Mouse (Mus musculus) NIH3T3 (cell line): ENCODE data around the gene Helq.

Experiments
- DNase-seq: peaks from one replicate; pipeline ENCODE4 v3.0.0-alpha.2; 2012; ENCODE audit warnings: low read depth

Helq gene

DNA sequence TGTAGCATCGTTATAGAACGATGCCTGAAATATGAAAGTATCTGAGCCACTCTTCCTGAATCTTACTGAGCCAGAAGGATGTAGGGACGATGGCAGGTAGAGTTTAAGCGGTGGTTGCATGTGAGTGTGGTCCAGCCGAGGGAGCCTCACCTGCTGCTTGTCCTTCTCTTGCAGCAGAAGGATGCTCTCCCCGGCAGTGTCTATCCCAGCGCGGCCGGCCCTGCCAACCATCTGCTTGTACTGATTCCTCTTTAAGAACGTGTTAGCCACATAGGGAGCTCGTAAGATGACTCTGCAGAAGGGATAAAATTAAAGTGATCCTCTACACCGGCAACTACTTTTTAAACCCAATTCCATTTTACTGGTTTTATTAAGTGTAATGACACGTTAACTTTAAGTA is 19.4 kb downstream of the Helq start:
- DNase-seq, result no peak

DNA sequence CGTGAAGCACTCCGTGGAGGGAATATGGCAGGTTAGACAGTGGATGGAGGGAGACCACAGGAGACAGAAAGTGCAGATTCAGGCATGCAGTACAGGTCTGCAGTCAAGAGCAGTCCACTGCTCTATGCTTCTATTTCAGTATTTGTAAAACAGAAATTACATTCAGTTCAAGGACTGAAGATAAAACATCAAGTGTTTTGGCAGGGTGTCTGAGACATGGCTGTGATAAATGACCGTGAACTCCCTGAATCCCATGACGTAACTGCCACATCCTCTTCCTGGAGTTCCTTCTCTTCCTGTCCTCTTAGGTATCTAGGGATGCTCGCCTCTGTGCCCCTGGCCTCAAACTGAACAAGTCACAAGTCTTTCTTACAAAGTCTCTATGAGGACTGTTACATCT is 21.5 kb downstream of the Helq start:
- no peak for DNase-seq

DNA sequence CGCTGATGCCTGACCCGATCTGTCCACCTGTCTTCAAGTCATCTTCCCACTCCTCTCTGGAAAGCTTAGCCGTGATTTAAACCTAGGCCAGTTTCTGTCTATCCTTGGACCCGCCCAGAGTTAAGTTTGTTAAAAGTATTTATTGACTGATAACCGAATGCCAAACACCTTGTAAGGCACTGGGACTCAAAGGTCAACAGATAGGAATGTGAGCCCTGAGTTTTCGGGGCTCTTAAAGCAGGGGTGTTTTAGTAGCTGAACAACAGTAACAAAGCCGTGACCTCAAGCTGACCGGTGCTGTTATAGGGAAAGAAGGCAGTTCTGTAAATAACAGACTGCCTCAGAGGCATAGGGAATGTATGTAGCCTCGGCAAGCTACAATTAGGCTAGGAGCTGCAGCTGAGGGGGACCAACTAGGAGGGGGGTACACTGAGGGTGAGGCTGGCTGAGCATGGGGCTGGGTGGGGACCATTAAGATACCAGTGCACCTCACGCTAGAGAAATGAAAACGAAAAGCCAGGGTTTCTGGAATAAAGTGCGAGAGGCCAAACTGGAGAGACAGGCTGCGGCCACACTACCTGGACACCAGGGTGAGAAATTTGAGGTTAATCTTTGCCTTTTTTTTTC is 22.5 kb downstream of the Helq start:
- no peak for DNase-seq

DNA sequence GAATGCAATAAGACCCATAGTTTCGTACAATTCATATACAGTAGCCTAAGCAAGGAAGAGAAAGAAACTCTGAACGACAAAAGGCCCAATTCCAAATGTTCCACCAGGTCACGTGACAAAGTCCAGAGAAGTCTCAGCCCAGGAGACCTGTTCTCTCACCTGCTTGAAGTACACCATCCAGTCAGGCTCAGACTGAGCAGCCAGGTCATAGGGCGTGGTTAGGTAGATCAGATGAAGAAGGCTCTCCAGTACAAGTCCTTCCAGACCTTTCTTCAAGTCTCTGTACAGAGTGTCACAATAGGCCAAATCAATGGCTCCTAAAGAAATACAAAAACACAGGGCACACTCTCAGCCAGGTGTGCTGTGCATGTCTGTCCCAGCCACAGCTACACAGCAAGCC is 26.8 kb downstream of the Helq start:
- DNase-seq, result no peak

DNA sequence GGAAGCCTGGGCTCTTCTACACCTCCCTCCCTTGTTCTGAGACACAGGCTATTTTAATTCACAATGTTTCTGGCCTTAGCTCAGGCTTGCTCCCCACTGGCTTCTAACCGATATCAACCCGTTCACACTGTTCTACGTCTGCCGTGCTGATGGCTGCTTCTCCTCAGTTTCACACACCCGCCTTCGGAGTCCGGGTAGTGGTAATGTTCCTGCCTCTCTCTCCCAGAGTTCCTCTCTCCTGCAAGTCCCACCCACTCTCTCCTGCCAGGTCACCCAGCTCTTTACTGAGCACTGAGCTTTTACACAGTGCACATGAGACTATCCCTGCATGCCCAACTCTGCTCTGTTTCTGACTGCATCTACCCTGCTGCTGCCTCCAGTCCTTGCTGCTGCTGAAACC is 32.4 kb downstream of the Helq start:
- no peak for DNase-seq

DNA sequence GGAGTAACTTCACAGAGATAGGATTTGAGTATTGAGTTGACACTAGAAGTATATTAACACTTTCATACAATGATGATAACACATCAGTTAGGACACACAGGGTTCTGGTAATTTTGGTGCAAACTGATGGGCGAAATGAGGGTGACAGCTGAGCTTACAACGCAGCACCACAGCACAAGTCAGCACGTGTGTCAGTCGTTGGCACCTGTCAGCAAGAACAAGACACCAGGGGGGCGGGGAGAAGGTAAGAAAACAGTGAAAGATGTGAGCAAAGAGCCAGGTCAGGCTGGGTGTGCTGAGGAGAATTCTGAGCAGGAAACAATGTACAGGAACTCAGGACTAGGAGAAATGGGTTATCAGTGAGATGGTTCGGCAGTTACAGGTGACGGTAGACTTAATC is 36.7 kb downstream of the Helq start:
- DNase-seq, result no peak

DNA sequence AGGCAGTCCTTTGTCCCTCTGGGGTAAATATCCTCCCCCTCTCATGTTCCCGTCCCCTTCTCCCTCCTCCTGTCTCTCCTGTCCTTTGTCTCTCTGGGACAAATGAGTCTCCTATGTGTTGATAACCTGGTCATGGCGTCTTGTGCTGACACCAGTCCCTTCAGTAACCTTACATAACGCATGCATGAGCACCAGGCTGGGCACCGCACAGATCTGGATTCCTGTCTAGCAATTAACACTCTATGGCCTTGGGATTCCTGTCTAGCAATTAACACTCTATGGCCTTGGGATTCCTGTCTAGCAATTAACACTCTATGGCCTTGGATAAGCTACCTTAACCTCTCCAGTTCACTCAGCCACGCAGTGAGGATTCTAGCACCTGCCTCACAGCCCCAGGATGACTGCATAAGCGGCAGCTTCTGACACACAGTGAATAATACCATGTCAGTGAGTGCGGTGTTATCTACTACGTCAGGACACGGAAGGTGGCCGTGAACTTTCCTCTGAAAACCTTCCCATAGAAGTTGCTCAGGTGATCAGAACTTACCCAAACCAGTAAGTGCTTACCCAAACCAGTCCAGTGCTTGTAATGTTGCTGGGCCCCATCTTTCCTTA is 38.2 kb downstream of the Helq start:
- DNase-seq, result no peak

DNA sequence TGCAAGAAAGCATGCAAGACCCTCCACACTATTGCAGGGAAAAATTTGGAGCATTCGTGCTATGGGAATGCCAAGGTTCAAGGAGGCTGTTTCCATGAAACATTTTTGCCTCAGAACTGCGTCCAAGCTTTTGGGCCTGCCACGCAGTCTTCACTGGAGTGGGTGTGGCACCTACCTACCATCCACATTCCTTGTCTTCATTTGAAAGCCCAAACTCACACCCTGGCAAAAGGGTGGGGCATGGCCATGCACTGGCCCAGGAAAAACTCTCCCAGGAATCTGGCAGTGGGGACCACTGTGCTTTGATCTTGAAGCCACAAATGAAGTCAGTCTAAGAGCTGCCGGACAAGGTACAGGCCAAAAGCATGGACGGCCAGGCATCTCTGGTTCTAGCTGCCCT is 40.3 kb downstream of the Helq start:
- DNase-seq, result no peak

DNA sequence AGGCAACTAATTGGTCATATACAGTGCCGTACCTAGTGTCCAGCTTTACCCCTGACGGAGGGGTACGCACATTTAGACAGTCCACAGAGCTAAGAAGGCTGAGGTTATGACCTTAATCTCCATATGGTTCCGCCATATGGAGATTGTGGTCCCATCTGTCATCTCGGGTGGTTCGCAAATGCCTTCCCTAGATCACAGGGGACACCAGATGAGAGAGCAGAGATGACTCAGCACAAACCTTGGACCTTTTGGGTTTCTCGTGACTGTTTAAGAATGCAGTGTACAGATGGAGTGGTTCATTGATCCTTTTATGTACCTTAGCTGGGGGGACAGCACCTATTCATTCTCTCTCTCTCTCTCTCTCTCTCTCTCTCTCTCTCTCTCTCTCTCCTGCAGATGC is 45.0 kb downstream of the Helq start:
- DNase-seq, result peak; percentile 8

DNA sequence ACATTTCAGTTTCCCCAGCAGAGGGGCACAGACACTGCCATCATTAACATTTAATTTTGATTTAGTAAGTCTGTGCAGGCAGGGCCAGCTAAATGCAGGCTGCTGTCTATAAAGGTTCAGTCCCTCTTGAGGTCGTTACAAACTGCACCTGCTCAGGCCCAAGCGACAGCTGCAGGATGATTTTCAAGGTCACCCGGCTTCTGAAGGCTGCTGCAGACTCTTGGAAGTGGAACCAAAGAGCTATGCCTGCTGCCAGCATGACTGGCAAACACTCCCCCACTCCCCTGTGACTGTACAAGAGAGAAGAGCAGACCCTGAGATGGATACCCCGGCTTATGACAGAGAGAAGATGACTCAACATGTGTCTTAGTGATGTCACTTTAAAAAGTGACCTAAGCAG is 46.7 kb downstream of the Helq start:
- DNase-seq, result no peak

DNA sequence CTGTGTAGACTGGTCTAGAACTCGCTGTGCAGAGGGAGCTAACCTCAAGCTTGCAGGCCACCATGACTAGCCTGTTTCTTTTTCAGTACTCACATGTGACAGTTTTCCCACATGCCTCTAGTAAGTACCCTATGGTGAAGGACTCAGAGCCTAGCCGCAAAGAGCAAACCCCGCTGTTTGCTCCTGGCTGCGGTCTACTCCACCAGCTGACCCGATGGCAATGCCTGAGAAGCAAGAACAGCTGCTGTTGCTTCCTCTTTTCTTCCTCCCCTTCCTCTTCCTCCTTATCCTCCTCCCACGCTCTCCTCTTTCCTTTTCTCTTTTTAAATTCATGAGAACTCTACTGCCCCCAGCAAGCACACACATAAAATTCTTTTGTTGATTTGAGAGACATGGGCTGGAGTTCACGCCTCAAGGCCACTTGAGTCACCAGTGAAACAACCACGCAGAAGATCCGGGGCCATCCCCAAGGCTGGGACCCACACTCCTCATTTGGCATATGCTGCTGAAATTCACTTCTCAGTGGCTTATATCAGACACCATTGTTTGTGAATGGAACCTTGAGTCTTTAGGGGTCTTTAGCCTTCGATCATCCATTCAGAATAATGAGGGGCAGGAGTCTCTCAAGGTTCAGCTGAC is 47.7 kb downstream of the Helq start:
- no peak for DNase-seq

DNA sequence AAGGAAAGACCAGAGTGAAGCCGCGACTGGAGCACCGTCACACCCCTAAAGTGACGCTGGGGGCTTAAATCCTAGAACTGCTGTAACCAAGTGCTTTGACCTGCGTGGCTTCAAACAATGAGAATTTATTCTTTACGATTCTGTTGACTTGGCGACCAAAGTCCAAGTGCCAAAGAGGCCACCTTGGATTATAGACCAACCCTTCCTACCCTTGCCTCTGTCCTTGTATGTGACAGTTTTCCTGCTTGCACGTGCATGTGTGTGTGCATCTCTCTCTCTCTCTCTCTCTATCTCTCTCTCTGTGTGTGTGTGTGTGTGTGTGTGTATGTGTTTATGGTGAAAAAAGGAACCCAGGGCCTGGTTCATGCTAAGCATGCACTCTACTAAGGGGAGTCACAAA is 59.6 kb downstream of the Helq start:
- DNase-seq, result no peak

DNA sequence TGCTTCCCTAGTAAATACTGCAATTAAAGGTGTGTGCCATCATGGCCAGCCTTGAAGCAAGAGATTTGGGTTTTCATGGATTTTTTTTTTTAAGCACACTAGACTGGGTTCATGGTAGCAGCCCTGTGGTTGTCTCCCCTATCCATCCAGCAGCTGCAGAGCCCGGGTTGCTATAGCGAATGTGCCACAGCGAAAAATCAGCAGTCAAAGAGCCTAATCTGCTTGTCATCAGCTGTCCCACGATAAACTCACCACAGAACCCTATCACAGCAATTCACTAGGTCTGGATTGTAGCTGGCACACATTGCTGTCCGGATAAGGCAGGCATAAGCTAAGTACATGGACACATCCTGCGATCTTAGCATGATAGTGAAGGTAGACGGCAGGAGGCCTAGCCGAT is 61.5 kb downstream of the Helq start:
- DNase-seq, result no peak

DNA sequence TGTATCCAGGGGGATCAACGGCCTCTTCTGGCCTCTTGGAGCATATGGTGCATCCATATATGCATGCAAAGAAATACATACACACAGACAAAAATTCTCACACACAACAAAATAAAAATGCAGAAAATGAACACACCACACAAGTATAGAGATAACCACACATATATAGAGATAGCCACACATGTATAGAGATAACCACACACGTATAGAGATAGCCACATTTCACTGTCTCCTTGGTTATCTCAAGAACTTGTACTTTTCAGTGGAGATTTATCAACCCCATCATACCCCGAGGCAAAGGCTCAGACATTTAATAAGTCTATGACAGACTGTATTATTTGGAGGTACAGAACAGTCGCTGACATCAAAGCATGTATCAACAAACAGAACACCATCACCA is 63.9 kb downstream of the Helq start:
- no peak for DNase-seq

DNA sequence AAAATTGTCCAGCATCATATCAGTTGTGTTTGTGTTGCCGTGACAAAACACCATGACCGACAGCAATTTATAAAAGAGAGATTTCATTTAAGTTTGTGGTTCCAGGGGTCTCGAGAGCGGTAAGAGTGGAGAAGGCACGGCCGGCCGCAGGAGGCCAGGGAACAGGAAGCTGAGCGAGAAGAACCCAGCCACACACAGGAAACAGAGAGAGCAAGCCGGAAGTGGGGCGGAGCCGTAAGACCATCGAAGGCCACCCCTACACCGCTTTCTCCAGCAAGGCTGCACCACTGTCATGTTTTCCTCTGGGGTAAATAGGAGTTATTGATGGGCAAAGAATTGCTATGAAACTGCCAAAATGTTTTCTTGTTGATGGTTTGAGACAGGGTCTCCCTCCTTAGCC is 69.6 kb downstream of the Helq start:
- DNase-seq, result no peak

DNA sequence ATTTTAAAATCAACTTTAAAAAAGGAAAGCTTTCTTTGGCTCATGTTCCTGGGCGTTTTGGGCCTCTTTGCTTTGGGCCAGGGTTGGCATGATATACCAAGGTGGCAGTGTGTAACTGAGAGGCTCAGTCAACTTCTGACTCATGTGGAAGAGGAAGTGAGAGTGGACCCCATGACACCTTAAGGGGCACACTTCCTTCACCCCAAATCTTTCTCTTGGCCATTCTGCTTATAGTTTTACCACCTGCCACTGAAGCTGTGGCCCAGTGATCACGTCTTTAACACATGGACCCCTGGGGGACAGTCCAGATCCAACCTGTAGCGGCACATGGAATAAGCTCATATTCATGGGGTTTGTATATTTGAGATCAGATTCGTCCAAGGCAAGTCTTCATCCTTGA is 72.4 kb downstream of the Helq start:
- DNase-seq, result no peak

DNA sequence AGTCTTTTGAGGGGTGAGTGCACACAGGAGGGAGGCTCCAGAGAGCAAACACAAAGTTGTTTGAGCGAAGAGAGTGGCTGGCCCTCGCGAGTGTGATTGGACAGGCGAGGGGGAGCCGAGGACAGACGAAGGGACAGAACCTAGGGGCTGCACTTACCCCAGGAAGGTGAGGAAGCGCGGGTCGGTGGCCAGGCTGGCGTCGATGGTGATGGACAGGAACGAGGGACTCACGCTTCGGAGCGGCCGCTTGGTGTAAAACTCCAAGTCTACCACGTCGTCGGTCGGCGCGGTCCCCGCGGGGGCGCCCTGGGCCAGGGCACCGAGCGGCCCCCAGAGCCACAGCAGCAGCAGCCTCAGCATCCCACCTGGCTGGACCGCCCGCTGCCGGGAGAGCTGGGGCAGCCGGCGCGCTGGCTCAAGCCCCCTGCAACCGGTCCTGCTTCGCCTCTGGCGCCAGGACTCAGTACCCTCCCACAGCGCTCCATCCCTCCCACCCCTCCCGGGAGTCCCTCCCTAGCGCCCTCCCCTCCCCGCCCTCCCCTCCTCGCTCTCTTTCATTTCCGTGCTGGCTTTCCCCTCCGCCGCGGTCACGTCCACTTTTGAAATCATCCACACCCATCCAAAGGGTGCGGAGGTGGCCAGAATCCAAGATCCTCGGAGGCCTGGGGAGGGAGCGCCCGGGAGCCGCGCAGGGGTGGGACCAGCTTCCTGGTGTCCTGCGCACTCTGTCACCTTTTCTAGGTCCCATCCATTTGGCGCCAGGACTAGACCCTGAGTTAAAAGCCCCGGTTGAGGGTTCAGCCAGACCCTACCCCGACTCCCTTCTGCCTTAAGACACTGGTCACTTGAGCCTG is 78.9 kb downstream of the Helq start, which contains the start of gene Hpse:
TSS of gene Hpse (minus strand) at position 482 of the 854 bp plus-strand sequence.
- DNase-seq, result peak; percentile 27

DNA sequence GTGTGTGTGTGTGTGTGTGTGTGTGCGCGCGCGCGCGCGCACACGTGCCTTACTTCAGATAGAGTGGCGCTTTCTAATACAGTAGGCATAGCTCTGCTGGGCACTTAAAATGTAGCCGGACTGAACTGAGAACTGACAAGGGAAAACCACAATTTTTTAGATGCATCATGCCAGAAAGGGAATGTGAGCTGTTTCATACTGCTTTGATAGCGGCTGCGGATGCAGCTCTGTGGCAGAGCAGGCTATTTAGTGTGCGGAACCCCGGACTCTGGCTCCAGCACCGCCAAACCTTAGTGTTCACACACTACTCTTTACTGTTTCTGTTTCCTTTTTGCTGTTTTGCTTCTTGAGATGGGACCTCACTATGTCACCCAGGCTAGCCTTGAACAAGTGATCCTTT is 81.6 kb downstream of the Helq start:
- no peak for DNase-seq
